Mouse (Mus musculus): ENCODE measurements at regions not wholly inside any gene's neighbourhood (a gene's known extent, or its start where the extent isn't known, plus 50 kb on each side); places are given as distances from the start of the nearest gene placed in this dataset.
A peak's percentile ranks its signal among the peaks of the same experiment; 100 is the strongest.

GRCm38 (mm10) chr10:96493706-96494105, 123.1 kb upstream of the Btg1 start:
- no peak for DNase-seq (ENCODE audit: low spot score in 2 of 2)

GRCm38 (mm10) chr10:96496700-96497099, 120.1 kb upstream of the Btg1 start:
- DNase-seq (ENCODE audit: low spot score in 2 of 2) = no peak

- no peak for DNase-seq (ENCODE audit: low spot score in 2 of 2)
These were observed 119.3 kb upstream of the Btg1 start for GRCm38 (mm10) chr10:96497482-96497881.

GRCm38 (mm10) chr10:96499274-96499673, 117.5 kb upstream of the Btg1 start:
- no peak for DNase-seq (ENCODE audit: low spot score in 2 of 2)

GRCm38 (mm10) chr10:96502090-96502728, 114.6 kb upstream of the Btg1 start:
- no peak for DNase-seq (ENCODE audit: low spot score in 2 of 2)

GRCm38 (mm10) chr10:96502736-96503135, 114.1 kb upstream of the Btg1 start:
- no peak for DNase-seq (ENCODE audit: low spot score in 2 of 2)

- DNase-seq (ENCODE audit: low spot score in 2 of 2) = no peak
These were observed 112.5 kb upstream of the Btg1 start for GRCm38 (mm10) chr10:96504340-96504739.

GRCm38 (mm10) chr10:96515164-96515922, 101.5 kb upstream of the Btg1 start:
- no peak for DNase-seq (ENCODE audit: low spot score in 2 of 2)

GRCm38 (mm10) chr10:96515923-96516258, 100.9 kb upstream of the Btg1 start:
- DNase-seq (ENCODE audit: low spot score in 2 of 2) = no peak

GRCm38 (mm10) chr10:96519411-96519810, 97.4 kb upstream of the Btg1 start:
- DNase-seq (ENCODE audit: low spot score in 2 of 2) = peak in 1 of 2 experiments; percentile 9

- DNase-seq (ENCODE audit: low spot score in 2 of 2) = no peak
These were observed 95.6 kb upstream of the Btg1 start for GRCm38 (mm10) chr10:96520995-96521760.

- no peak for DNase-seq (ENCODE audit: low spot score in 2 of 2)
These were observed 92.6 kb upstream of the Btg1 start for GRCm38 (mm10) chr10:96523967-96524801.

GRCm38 (mm10) chr10:96527864-96528263, 88.9 kb upstream of the Btg1 start:
- no peak for DNase-seq (ENCODE audit: low spot score in 2 of 2)

- no peak for DNase-seq (ENCODE audit: low spot score in 2 of 2)
These were observed 82.2 kb upstream of the Btg1 start for GRCm38 (mm10) chr10:96534547-96535124.

- DNase-seq (ENCODE audit: low spot score in 2 of 2) = no peak
These were observed 81.3 kb upstream of the Btg1 start for GRCm38 (mm10) chr10:96535461-96535860.

GRCm38 (mm10) chr10:96540828-96541227, 76.0 kb upstream of the Btg1 start:
- DNase-seq (ENCODE audit: low spot score in 2 of 2) = no peak

- DNase-seq (ENCODE audit: low spot score in 2 of 2) = no peak
These were observed 71.5 kb upstream of the Btg1 start for GRCm38 (mm10) chr10:96545312-96545711.

- no peak for DNase-seq (ENCODE audit: low spot score in 2 of 2)
These were observed 70.9 kb upstream of the Btg1 start for GRCm38 (mm10) chr10:96545761-96546388.

- no peak for DNase-seq (ENCODE audit: low spot score in 2 of 2)
These were observed 67.2 kb upstream of the Btg1 start for GRCm38 (mm10) chr10:96549651-96550050.

- no peak for DNase-seq (ENCODE audit: low spot score in 2 of 2)
These were observed 66.5 kb upstream of the Btg1 start for GRCm38 (mm10) chr10:96550266-96550665.

GRCm38 (mm10) chr10:96557336-96557735, 59.5 kb upstream of the Btg1 start:
- no peak for DNase-seq (ENCODE audit: low spot score in 2 of 2)
